Mouse (Mus musculus): ENCODE measurements around the gene Acy3.

DNA sequence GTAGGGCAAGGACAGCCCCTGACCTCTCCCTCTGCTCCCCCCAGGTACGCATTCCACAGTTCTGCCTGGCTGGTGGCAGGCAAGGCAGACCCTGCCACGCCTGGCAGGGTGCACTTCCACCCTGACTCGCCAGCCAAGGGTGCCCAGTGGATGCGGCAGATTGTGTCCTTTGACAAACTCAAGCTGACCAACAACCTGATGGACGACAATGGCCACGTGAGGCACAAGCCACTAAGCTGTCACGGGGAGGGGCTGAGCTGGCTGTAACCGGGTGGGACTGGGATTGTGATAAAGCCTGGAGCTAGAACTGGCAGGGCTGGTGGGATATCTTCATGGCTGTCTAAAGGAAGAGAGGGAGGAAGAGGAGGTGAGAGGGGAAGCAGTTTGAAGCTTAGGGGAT lies 10.9 kb downstream of the Acy3 start:
- no peak for TF ChIP-seq POLR2A (IDR thresholded peaks at IDR 0.05; ENCODE audit: control insufficient read depth, extremely low read depth, insufficient read depth, low read length, poor library complexity)
- no peak for TF ChIP-seq CTCF (IDR thresholded peaks at IDR 0.05; ENCODE audit: borderline replicate concordance, control insufficient read depth, extremely low read depth, insufficient read depth, low read length, poor library complexity)

Measured in thymus, adult 2 months (tissue).